Mouse (Mus musculus) left cerebral cortex, adult 6 months (tissue): Measurements from ENCODE around the gene 1700016H13Rik. TPM values are rescaled to one million over a fixed set of nuclear protein-coding genes. Genes with fewer than 3 reads are reported as not detected.

Experiments used
- long read RNA-seq, 2 experiments: library from polyadenylated mRNA; unstranded; transcript quantifications; one replicate each; pipeline ENCODE4 v2.0.0; 2019 to 2020
- polyA plus RNA-seq: library from polyadenylated mRNA; unstranded; fragments of <200 nt; fragmentation: Nextera tagmentation; gene quantifications from 2 replicates; pipeline ENCODE4 v1.2.3, GENCODE M21; 2021

The 1700016H13Rik gene
- polyA plus RNA-seq, result 0.13 TPM in 1 of 2 replicates, not detected in the other
- long read RNA-seq, experiment 1, result 0 reads
- long read RNA-seq, experiment 2, result 0 reads

GRCm38 (mm10) chr5:103655346-103656118, at the start of gene 1700016H13Rik:
1700016H13Rik (minus strand) TSS chr5:103656010.

GRCm38 (mm10) chr5:103691624-103692530, 36.1 kb upstream of the 1700016H13Rik start, which contains the start of gene Aff1:
Aff1 (plus strand) TSS chr5:103692374.

DNA sequence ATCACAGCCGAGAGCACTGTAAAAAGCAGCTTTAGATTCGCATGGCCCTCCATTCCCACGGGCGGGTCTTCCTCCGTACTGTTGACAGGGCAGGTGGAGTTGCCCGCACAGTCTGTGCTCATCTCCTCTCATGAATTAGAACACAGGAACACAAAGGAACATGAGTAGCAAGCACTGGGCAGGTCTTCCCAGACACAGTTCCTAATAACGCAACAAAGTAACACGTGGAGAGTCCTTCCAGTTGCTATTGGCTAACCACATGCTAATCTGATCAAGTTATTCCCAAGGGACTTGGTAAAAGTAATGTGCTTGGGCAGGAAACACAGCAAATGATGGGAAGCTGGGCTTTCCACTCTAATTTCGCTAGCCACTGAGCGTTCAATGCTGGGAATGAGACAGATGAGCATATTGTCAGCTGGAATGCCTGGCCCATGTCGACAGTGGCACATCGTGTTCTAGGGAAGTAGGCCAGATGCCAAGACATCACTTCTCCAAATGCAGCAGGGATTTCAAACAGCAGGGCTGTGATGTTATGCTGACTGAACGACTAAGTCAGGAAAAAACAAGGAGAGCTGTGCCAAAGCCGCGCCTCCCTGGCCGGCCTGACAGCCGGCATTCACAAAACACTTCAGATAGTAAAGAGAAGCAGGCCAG, 26.6 kb downstream of the 1700016H13Rik start, which contains the start of gene Slc10a6:
TSS of gene Slc10a6 (minus strand) at position 293 of the 654 bp plus-strand sequence.

Other genes with a start within 250 kb of the 1700016H13Rik start
- gene Ptpn13, start 230.8 kb downstream of the 1700016H13Rik start, polyA plus RNA-seq, result 1.3 and 2.7 TPM in 2 replicates
- gene Slc10a6, start 26.6 kb downstream of the 1700016H13Rik start, polyA plus RNA-seq, result not detected in 2 replicates
- 6.1 and 11.2 TPM in 2 replicates for gene Aff1, start 36.4 kb upstream of the 1700016H13Rik start, polyA plus RNA-seq